Mouse (Mus musculus): ENCODE measurements around the gene Serpinb1a. TPM values are rescaled to one million over a fixed set of nuclear protein-coding genes. Genes with fewer than 3 reads are reported as not detected.

The Serpinb1a gene
- polyA plus RNA-seq, 1 experiment from 2014 or later: 670 TPM

DNA sequence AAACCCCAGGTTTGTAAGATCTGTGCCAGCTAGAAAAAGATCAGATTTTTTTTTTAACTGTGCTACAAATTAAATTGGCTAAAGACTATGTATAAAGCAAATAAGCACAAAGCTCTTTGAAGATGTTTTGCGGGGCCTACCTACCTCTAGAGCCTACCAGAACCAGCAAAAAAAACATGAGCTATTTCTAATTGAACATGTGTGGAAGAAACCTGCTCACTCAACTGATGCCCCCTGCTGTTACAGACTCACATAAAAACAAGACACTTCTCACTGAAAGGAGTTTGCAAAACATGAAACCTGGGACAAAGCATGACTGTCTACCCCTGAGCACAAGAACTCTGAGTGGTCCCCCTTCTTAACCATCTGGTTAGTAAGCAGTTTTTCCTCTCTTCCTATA, 53.9 kb downstream of the Serpinb1a start:
- Histone ChIP-seq H3K4me1 (replicated peaks; ENCODE audit: control insufficient read depth, insufficient read depth, low read length) (no peaks in the 10 kb centered on the region), H3K36me3 (ENCODE audit: control insufficient read depth, insufficient read depth) (no peaks in the 10 kb centered on the region), H3K4me3 (ENCODE audit: low read depth, low read length) (no peak overlapping the region), H3K9ac (ENCODE audit: low read depth, low read length) (no peak overlapping the region), H3K4me2 (replicated peaks; ENCODE audit: low read depth) (no peak overlapping the region), H3K27me3 (replicated peaks; ENCODE audit: control insufficient read depth, insufficient read depth, low read length) (no peaks in the 10 kb centered on the region), H3K9me3 (ENCODE audit: control insufficient read depth) (no peaks in the 10 kb centered on the region), H3K27ac (ENCODE audit: low read depth, low read length) (no peak overlapping the region)
- peak; percentile 33 for TF ChIP-seq CTCF (IDR thresholded peaks at IDR 0.05; ENCODE audit: low read depth)
- no peak for ATAC-seq
- 92% methylated on average over 1 of the region's 1 CpGs for WGBS

DNA sequence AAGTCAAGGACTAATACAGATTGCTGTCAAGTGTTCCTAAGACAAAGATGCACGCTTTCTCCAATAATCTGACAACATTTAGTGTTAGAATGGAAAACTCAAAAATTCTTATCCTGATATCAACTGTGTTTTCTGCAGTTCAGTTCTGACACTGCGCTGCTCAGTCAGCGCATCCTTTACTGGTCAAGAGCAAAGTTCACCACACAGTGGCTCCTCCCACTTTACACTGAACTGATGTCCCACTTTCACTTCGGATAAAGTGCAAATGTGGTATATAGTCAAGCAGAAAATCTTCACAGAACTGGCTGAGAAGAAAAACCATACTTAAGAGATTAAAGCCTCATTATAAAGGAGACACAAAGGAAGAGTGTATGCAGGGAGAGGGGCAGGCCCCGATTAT, 55.8 kb downstream of the Serpinb1a start:
- Histone ChIP-seq H3K4me3 (ENCODE audit: low read depth, low read length) (no peak overlapping the region), H3K27me3 (replicated peaks; ENCODE audit: control insufficient read depth, insufficient read depth, low read length) (no peaks in the 10 kb centered on the region), H3K27ac (ENCODE audit: low read depth, low read length) (no peak overlapping the region), H3K4me1 (replicated peaks; ENCODE audit: control insufficient read depth, insufficient read depth, low read length) (no peaks in the 10 kb centered on the region), H3K4me2 (replicated peaks; ENCODE audit: low read depth) (no peak overlapping the region), H3K36me3 (ENCODE audit: control insufficient read depth, insufficient read depth) (no peaks in the 10 kb centered on the region), H3K9ac (ENCODE audit: low read depth, low read length) (no peak overlapping the region), H3K9me3 (ENCODE audit: control insufficient read depth) (no peaks in the 10 kb centered on the region)
- no peak for TF ChIP-seq CTCF (IDR thresholded peaks at IDR 0.05; ENCODE audit: low read depth)
- WGBS: 77% methylated on average over 5 of the region's 5 CpGs
- peak; percentile 59; the same call in 1 of the 2 replicates for ATAC-seq

DNA sequence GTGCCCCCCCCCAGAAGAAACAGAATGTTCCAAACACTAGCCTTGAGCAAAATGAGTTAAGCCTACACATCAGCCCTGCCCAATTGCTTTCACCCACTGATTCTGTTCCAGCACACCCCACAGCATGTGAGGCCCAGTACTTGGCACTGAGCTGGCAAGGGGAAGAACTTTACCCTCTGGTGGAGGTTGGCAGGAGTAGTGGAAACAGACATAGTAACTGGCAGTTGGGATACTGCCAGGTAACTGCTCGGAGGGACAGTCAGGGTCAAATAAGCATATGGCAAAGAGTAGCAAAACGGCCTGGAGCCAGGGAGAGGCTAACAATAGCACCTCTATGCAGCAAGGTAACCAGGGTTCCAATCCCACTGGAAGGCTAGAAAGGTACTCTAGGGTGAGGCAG, 56.4 kb downstream of the Serpinb1a start:
- 58% methylated on average over 2 of the region's 2 CpGs for WGBS
- Histone ChIP-seq H3K27me3 (replicated peaks; ENCODE audit: control insufficient read depth, insufficient read depth, low read length) (no peaks in the 10 kb centered on the region), H3K27ac (ENCODE audit: low read depth, low read length) (no peak overlapping the region), H3K4me1 (replicated peaks; ENCODE audit: control insufficient read depth, insufficient read depth, low read length) (no peaks in the 10 kb centered on the region), H3K36me3 (ENCODE audit: control insufficient read depth, insufficient read depth) (no peaks in the 10 kb centered on the region), H3K4me2 (replicated peaks; ENCODE audit: low read depth) (no peak overlapping the region), H3K9me3 (ENCODE audit: control insufficient read depth) (no peaks in the 10 kb centered on the region), H3K9ac (ENCODE audit: low read depth, low read length) (no peak overlapping the region), H3K4me3 (ENCODE audit: low read depth, low read length) (no peak overlapping the region)
- ATAC-seq: peak; percentile 31
- no peak for TF ChIP-seq CTCF (IDR thresholded peaks at IDR 0.05; ENCODE audit: low read depth)

Other genes starting within 250 kb of the Serpinb1a start
- gene Mylk4, start 67.2 kb downstream of the Serpinb1a start, polyA plus RNA-seq (2015; fragmentation: Nextera tagmentation; extraction: Ambion mirVana): not detected in 2 replicates
- 14.5 and 15.6 TPM in 2 replicates for gene Wrnip1, start 49.1 kb downstream of the Serpinb1a start, polyA plus RNA-seq (2015; fragmentation: Nextera tagmentation; extraction: Ambion mirVana)
- not detected in 2 replicates for gene D930007J09Rik, start 48.3 kb downstream of the Serpinb1a start, polyA plus RNA-seq (2015; fragmentation: Nextera tagmentation; extraction: Ambion mirVana)
- 0.16 TPM in 1 of 2 replicates, not detected in the other for gene Serpinb1c, start 47.0 kb upstream of the Serpinb1a start, polyA plus RNA-seq (2015; fragmentation: Nextera tagmentation; extraction: Ambion mirVana)
- 13.0 and 13.8 TPM in 2 replicates for gene Serpinb6b, start 114.0 kb upstream of the Serpinb1a start, polyA plus RNA-seq (2015; fragmentation: Nextera tagmentation; extraction: Ambion mirVana)
- 9.5 and 10.0 TPM in 2 replicates for gene Serpinb9, start 152.1 kb upstream of the Serpinb1a start, polyA plus RNA-seq (2015; fragmentation: Nextera tagmentation; extraction: Ambion mirVana)
- gene Serpinb9b, start 176.2 kb upstream of the Serpinb1a start, polyA plus RNA-seq (2015; fragmentation: Nextera tagmentation; extraction: Ambion mirVana): 1.5 and 1.9 TPM in 2 replicates
- 0.17 and 0.20 TPM in 2 replicates for gene Serpinb1b, start 227.4 kb upstream of the Serpinb1a start, polyA plus RNA-seq (2015; fragmentation: Nextera tagmentation; extraction: Ambion mirVana)

Measured in intestine, postnatal 0 days (tissue).